Mouse (Mus musculus): ENCODE data around the gene Mat1a.

- TF ChIP-seq CTCF (IDR thresholded peaks at IDR 0.05; ENCODE audit: low read depth, low read length): no peak
- TF ChIP-seq POLR2A (IDR thresholded peaks at IDR 0.05; ENCODE audit: borderline replicate concordance, low read depth, low read length): no peak
Observed at GRCm38 (mm10) chr14:41094114-41094513, 10.7 kb upstream of the Mat1a start.
